Mouse (Mus musculus): ENCODE measurements around the gene Psmd1.
"Not testable (repeated sequence)": the region's sequence is repeated elsewhere in the genome, so short reads cannot be mapped to it uniquely, and the experiment has no call there.

Psmd1 gene

DNA sequence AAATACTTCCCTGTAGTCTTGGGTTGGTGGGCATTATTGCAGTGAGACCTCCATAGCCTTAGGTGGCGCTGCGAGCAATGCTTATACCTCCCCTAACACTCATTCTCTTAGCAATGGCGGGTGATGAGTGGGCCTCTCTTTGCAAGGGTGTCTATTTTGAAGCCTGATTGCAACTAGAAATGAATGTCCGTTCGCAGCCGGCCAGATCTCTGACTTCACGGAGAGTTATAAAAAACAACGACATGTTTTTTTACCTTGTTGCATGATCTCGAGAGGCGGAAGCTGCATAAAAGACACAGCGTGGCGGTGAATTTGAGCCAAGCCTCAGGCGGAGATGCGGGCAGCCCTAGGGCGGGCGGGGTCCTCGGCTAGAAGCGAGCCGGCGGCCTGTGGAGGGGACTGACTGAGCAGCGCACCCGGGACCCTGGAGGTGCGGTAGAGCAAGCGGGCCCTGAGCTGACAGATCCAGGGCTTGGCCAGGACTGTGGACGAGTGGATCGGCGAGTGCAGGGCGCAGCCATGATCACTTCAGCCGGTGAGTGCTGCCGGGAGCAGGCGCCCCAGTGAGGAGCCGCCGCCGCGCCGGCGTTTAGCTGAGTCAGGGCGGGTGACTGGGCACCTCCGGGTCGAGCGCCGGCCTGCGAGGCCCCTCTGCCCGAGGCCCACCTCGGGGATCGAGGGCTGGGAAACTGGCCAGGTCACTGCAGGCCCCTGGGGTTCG, at the start of gene Psmd1:
TSS of gene Psmd1 (plus strand) at position 117 of the 721 bp plus-strand sequence.
- in situ Hi-C loops (cut with MboI, MseI): loop anchor here in 1 of 2 experiments (5.0 kb wide), 1 partner anchor 88 kb away; the partner anchor contains the start of gene Armc9

GRCm38 (mm10) chr1:86015758-86016157, 48.4 kb upstream of the Psmd1 start:
- in situ Hi-C loops (cut with MboI, MseI): not testable (repeated sequence)

DNA sequence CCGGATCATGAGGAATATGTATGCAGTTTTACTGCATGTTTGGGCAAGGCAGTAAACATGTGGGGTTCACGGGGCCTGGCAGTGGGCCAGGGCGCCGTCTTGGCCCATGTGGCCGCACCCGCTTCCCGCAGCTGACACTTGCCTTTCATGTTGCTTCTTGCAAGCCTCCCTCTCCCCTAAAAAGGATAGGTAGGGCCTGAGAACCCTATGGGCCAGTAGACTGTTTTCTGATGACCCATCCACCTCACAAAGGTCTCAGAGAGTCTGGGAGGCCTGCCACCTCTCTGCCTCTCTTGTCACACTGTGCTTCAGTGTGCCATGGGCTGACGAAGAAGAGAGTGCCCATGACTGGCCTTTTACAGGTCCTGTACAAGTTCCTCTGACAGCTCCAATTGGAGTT, 47.7 kb upstream of the Psmd1 start, which contains the start of gene Spata3:
TSS of gene Spata3 (plus strand) at position 301 of the 400 bp plus-strand sequence.
- in situ Hi-C loops (cut with MboI, MseI): no loop called here

DNA sequence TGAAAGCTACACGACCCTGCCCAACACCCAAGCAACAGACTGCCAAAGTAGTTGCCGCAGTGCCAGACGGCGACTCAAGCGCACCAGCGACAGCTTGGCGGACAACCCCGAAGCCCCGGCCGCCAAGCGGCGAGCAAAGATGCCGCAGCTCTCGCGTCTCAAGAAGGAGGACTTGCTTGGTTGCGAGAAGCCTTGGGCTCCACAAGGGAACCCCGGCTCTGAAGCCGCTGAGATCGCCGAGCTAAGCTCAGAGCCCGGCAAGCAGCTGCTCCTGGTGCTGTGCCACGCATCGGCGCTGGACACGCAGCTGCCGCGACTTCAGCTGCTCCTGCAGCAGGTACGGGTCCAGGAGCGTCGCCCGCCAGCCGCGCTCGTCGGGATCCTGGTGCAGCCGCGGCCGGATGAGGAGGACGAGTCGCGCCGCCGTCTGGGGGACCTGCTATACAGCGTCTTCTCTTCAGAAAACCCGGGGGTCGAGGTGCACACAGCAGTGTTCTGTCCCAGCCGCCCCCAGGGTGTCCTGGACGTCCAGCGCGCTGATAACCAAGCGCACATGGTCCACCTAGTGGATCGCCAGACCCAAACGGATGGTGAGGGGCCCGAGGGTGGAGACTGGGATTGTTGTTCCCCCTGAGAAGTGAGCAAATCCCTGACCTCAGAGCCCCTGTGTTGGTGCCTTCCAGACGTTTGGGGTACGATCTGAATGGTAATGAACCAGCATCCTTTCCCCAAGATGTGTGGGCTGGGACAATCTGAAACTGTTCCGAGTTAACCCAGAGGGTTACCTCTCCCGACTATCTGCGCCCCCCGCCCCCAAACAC, 45.7 kb upstream of the Psmd1 start:
- in situ Hi-C loops (cut with MboI, MseI): no loop called here

- in situ Hi-C loops (cut with MboI, MseI): no loop called here
These were observed 42.7 kb upstream of the Psmd1 start for GRCm38 (mm10) chr1:86021365-86021989.

DNA sequence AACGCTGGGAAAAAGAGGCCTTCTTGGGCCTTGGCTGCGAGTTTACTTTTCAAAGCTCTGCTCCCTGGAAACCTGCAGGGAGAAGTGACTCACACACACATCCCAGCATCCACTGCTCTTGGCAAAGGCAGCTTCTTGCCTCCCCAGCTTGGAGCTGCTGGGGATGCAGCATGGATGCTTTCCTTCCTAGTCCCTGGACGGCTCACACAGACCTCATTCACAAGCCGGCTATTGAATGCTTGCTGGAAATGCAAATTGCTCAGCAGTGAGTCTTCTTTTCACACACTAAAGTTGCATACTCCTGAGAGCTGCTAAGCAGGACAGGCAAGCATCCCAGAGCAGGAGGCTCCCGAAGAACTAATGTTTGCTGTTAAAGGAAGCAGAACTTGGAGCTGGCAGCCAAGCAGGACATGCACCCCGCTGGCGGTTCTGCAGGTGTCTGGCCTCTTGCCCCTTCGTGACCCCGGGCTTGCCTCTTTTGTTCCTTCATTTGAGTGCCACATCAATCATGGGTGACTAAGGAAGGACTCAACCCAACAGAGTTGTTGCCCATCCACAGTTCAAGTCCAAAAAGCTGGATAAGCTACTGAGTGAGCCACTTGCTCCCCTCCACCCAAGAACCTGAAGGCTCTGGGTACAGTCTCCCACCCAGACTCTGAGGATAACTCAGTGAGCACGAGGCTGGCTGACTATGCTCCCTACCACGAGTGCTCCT, 31.8 kb upstream of the Psmd1 start:
- in situ Hi-C loops (cut with MboI, MseI): loop anchor here in 1 of 2 experiments (25.0 kb wide), 1 partner anchor 920 kb away; the partner anchor contains the start of genes A530032D15Rik and Gm10553

- in situ Hi-C loops (cut with MboI, MseI): loop anchor here in 1 of 2 experiments (25.0 kb wide), 1 partner anchor 926 kb away; the partner anchor contains the start of genes A530032D15Rik and Gm10553
These were observed 25.8 kb upstream of the Psmd1 start for GRCm38 (mm10) chr1:86038191-86038951.

- in situ Hi-C loops (cut with MboI, MseI): loop anchor here in 1 of 2 experiments (25.0 kb wide), 1 partner anchor 928 kb away; the partner anchor contains the start of genes A530032D15Rik and Gm10553
These were observed 24.1 kb upstream of the Psmd1 start for GRCm38 (mm10) chr1:86040131-86040530.

GRCm38 (mm10) chr1:86040817-86041216, 23.4 kb upstream of the Psmd1 start:
- in situ Hi-C loops (cut with MboI, MseI): loop anchor here in 1 of 2 experiments (25.0 kb wide), 1 partner anchor 929 kb away; the partner anchor contains the start of genes A530032D15Rik and Gm10553

DNA sequence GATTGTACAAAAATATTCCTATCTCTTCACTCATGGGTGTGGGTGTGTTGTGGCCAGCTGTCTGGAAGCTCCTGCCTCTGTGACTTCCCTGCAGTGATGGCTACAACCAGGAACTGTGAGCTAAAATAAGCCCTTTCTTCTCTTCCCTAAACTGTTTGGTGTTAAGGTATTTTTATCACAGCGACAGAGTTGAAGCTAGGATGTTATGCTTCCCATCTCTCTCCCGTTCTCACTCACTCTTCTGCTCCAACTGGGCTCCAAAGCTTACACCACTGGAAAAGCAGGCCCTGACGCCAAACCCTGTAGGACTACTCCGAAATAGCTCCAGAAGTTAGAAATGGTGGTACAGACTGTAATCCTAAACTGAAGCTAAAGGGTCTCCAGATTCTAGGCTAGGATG, 19.1 kb upstream of the Psmd1 start:
- in situ Hi-C loops (cut with MboI, MseI): loop anchor here in 1 of 2 experiments (25.0 kb wide), 1 partner anchor 933 kb away; the partner anchor contains the start of genes A530032D15Rik and Gm10553

GRCm38 (mm10) chr1:86045848-86046805, 18.1 kb upstream of the Psmd1 start, which contains the start of gene 2810459M11Rik:
2810459M11Rik (plus strand) TSS chr1:86045863.
- in situ Hi-C loops (cut with MboI, MseI): loop anchor here in 1 of 2 experiments (25.0 kb wide), 1 partner anchor 934 kb away; the partner anchor contains the start of genes A530032D15Rik and Gm10553

- in situ Hi-C loops (cut with MboI, MseI): loop anchor here in 1 of 2 experiments (25.0 kb wide), 1 partner anchor 935 kb away; the partner anchor contains the start of genes A530032D15Rik and Gm10553
These were observed 17.2 kb upstream of the Psmd1 start for GRCm38 (mm10) chr1:86046833-86047563.

GRCm38 (mm10) chr1:86048231-86048630, 16.0 kb upstream of the Psmd1 start:
- in situ Hi-C loops (cut with MboI, MseI): loop anchor here in 1 of 2 experiments (25.0 kb wide), 1 partner anchor 936 kb away; the partner anchor contains the start of genes A530032D15Rik and Gm10553

GRCm38 (mm10) chr1:86048744-86049143, 15.4 kb upstream of the Psmd1 start:
- in situ Hi-C loops (cut with MboI, MseI): loop anchor here in 1 of 2 experiments (25.0 kb wide), 1 partner anchor 936 kb away; the partner anchor contains the start of genes A530032D15Rik and Gm10553

DNA sequence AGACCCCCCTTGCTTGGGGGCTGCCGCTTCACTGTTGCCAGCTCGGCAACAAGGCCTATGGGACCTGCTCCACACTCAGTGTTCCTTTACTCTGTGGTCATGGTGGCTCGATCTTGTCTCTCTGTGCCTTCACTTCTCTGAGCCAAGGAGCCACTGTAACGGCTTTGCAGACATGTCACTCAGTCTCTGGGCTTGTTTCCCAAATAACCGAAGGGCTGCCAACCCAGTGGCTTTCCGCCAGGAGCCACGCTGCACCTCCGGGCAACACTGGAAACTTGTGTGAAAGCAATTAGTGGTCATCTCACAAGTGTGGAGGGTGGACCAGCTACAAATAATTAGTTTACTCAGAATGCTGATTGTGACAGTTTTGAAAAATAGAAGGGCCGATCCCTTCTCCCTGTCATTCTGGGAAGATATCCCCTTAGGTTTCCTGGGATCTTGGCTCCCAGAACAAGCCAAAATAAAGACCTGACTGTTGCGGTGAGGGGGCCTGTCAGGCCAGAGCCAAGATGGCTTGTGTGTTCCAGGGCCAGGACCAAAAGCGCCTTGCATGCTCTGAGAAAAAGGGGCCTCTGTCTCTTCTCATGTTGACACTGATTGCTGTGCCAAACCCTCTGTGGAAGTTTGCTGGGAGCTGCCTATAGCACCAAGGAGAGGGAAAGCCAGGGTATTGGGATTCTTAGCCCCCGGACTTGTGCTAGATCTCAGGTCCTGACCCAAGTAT, 10.8 kb upstream of the Psmd1 start:
- in situ Hi-C loops (cut with MboI, MseI): no loop called here

DNA sequence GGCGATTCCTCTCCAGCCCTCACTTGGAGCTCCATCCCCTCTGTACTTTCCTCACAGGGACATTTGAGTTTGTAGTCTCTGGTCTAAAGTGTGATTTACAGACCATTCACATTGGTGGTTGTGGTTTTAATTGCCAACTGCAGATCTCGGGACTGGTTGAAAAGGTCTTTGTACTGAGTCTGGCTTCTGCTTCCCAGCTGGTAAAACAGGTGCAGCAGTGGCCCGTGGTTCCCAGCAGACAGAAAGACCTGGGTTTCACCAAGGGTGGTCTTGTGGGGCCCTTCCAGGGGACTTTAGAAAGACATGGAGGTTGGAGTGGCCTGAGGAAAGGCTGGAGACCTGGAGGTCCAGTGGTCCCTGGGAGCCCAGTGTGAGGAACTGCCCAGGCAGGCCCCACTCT, 9.2 kb upstream of the Psmd1 start:
- in situ Hi-C loops (cut with MboI, MseI): no loop called here

DNA sequence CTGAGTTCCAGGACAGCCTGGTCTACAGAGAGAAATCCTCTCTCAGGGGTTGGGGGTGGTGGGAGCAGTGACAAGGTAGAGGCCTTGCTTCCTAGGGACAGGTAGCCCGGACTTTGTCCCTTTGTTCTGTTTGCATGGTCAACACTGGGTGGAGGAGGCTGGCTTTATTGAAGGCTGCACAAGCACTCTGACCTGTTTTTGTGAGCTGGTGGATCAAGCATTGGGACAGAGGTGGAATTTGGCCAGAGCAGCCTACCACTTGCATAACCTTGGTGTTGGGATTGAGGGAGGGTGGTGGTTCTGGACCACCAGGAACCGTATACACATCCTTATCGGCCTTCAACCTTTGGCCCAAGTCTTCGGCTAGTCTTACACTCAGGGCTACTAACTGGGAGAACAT, 7.9 kb upstream of the Psmd1 start:
- in situ Hi-C loops (cut with MboI, MseI): no loop called here

All from T-helper 17 cell (primary cell).